Mouse (Mus musculus): ENCODE results near the gene Wiz. TPM values are rescaled to one million over a fixed set of nuclear protein-coding genes. Genes with fewer than 3 reads are reported as not detected.

Gene Wiz
- total and polyA plus RNA-seq, 3 experiments: 1.2 to 25.4 (median 4.4) TPM

- Histone ChIP-seq H3K4me1 (ENCODE audit: control insufficient read depth in 1 of 2, insufficient read depth in 2 of 2) (peaks cover 6 to 16% of the 10 kb centered on the region in 2 experiments), H3K79me2 (replicated peaks; ENCODE audit: control insufficient read depth, extremely low read depth, insufficient read depth, poor library complexity, severe bottlenecking) (peaks cover 13% of the 10 kb centered on the region), H3K9me3 (replicated peaks; ENCODE audit: low read length) (no peaks in the 10 kb centered on the region), H3K27ac (ENCODE audit: insufficient read depth, low read depth) (no peak overlapping the region), H3K9ac (ENCODE audit: insufficient read depth, low read depth) (no peak overlapping the region), H3K4me2 (ENCODE audit: insufficient read depth, low read depth, poor library complexity, severe bottlenecking) (no peak overlapping the region), H3K4me3 (replicated peaks in 1 of 3; ENCODE audit: low read depth in 2 of 3, low read length in 2 of 3, poor library complexity in 1 of 3) (no peak overlapping the region), H3K36me3 (replicated peaks in 1 of 2; ENCODE audit: control insufficient read depth in 1 of 2, insufficient read depth in 1 of 2, low read length in 1 of 2) (peaks cover 0 to 5% of the 10 kb centered on the region in 2 experiments), H3K27me3 (replicated peaks) (no peaks in the 10 kb centered on the region)
- no peak for DNase-seq (ENCODE audit: extremely low read depth)
- no peak for TF ChIP-seq PAX5 (IDR thresholded peaks at IDR 0.05; ENCODE audit: low read length)
- no peak for TF ChIP-seq USF1 (IDR thresholded peaks at IDR 0.05; ENCODE audit: low read depth, low read length)
- TF ChIP-seq ZC3H11A (IDR thresholded peaks at IDR 0.05; ENCODE audit: low read depth, low read length): no peak
- TF ChIP-seq KAT2A (IDR thresholded peaks at IDR 0.05; ENCODE audit: insufficient replicate concordance, low read length): no peak
- TF ChIP-seq JUN (IDR thresholded peaks at IDR 0.05; ENCODE audit: insufficient read depth, low read depth, low read length): no peak
- no peak for TF ChIP-seq MYC (IDR thresholded peaks at IDR 0.05; ENCODE audit: low read depth, low read length)
- TF ChIP-seq BHLHE40 (IDR thresholded peaks at IDR 0.05; ENCODE audit: low read depth, low read length): no peak
- TF ChIP-seq ELF1 (IDR thresholded peaks at IDR 0.05; ENCODE audit: low read depth, low read length): no peak
- TF ChIP-seq MXI1 (IDR thresholded peaks at IDR 0.05; ENCODE audit: low read depth, low read length): no peak
- no peak for TF ChIP-seq SMC3 (IDR thresholded peaks at IDR 0.05; ENCODE audit: low read depth, low read length)
- no peak for TF ChIP-seq ETS1 (conservative IDR thresholded peaks at IDR 0.05; ENCODE audit: low read depth, low read length)
- no peak for TF ChIP-seq MAX (IDR thresholded peaks at IDR 0.05; ENCODE audit: low read length)
- no peak for TF ChIP-seq ZMIZ1 (IDR thresholded peaks at IDR 0.05; ENCODE audit: low read depth, low read length)
- no peak for TF ChIP-seq NELFE (IDR thresholded peaks at IDR 0.05; ENCODE audit: low read depth, low read length)
- dilution Hi-C loops (cut with MboI; ENCODE audit: extremely low pct_ligation_motif_present, extremely low pct_unique_long_range_greater_than_20kb, low sequenced_read_pairs) (no loop called here), in situ Hi-C loops (cut with MboI; ENCODE audit: low pct_ligation_motif_present, low pct_unique_long_range_greater_than_20kb, low sequenced_read_pairs) (no loop called here)
These were observed 21.5 kb downstream of the Wiz start for GRCm38 (mm10) chr17:32367706-32368105.

GRCm38 (mm10) chr17:32365296-32365695, 23.9 kb downstream of the Wiz start:
- peaks cover 22% of the 10 kb centered on the region for H3K79me2 ChIP-seq (replicated peaks; ENCODE audit: control insufficient read depth, extremely low read depth, insufficient read depth, poor library complexity, severe bottlenecking)
- H3K36me3 ChIP-seq (replicated peaks in 1 of 2; ENCODE audit: control insufficient read depth in 1 of 2, insufficient read depth in 1 of 2, low read length in 1 of 2): peaks cover 15 to 29% of the 10 kb centered on the region in 2 experiments
- no peak for TF ChIP-seq ETS1 (conservative IDR thresholded peaks at IDR 0.05; ENCODE audit: low read depth, low read length)
- no peak for TF ChIP-seq MEF2A (IDR thresholded peaks at IDR 0.05; ENCODE audit: borderline replicate concordance, low read depth, low read length)
- no peak for TF ChIP-seq SMC3 (IDR thresholded peaks at IDR 0.05; ENCODE audit: low read depth, low read length)
- no peak for TF ChIP-seq TBP (conservative IDR thresholded peaks at IDR 0.05; ENCODE audit: low read depth, low read length)
- no peak for TF ChIP-seq E2F4 (IDR thresholded peaks at IDR 0.05; ENCODE audit: insufficient replicate concordance, low read depth, low read length)
- no peak for TF ChIP-seq RCOR1 (conservative IDR thresholded peaks at IDR 0.05; ENCODE audit: low read depth, low read length)
- no peak for TF ChIP-seq ELF1 (IDR thresholded peaks at IDR 0.05; ENCODE audit: low read depth, low read length)
- no peak for TF ChIP-seq ZNF384 (IDR thresholded peaks at IDR 0.05; ENCODE audit: low read depth, low read length)
- TF ChIP-seq POLR2A (IDR thresholded peaks at IDR 0.05; ENCODE audit: low read depth, low read length): no peak
- no peak for TF ChIP-seq UBTF (IDR thresholded peaks at IDR 0.05; ENCODE audit: low read depth, low read length)
- no peak for TF ChIP-seq NELFE (IDR thresholded peaks at IDR 0.05; ENCODE audit: low read depth, low read length)
- TF ChIP-seq TCF12 (IDR thresholded peaks at IDR 0.05; ENCODE audit: low read depth, low read length): no peak
- no peak for TF ChIP-seq JUND (conservative IDR thresholded peaks at IDR 0.05; ENCODE audit: low read depth, low read length)
- no peak for TF ChIP-seq IRF4 (IDR thresholded peaks at IDR 0.05; ENCODE audit: low read depth, low read length)
- TF ChIP-seq POLR2AphosphoS2 (IDR thresholded peaks at IDR 0.05; ENCODE audit: low read depth, low read length): no peak
- no peak for TF ChIP-seq NRF1 (IDR thresholded peaks at IDR 0.05; ENCODE audit: low read depth, low read length)
- TF ChIP-seq ZC3H11A (IDR thresholded peaks at IDR 0.05; ENCODE audit: low read depth, low read length): no peak
- no peak for TF ChIP-seq MAZ (IDR thresholded peaks at IDR 0.05; ENCODE audit: low read depth, low read length)
- H3K9me3 ChIP-seq (replicated peaks; ENCODE audit: low read length): no peaks in the 10 kb centered on the region
- H3K9ac ChIP-seq (ENCODE audit: insufficient read depth, low read depth): no peak overlapping the region
- no peaks in the 10 kb centered on the region for H3K27me3 ChIP-seq (replicated peaks)
- no peak overlapping the region for H3K27ac ChIP-seq (ENCODE audit: insufficient read depth, low read depth)
- peak overlapping the region; percentile 72 for H3K4me2 ChIP-seq (ENCODE audit: insufficient read depth, low read depth, poor library complexity, severe bottlenecking)
- in situ Hi-C loops (cut with MboI; ENCODE audit: low pct_ligation_motif_present, low pct_unique_long_range_greater_than_20kb, low sequenced_read_pairs) (no loop called here), dilution Hi-C loops (cut with MboI; ENCODE audit: extremely low pct_ligation_motif_present, extremely low pct_unique_long_range_greater_than_20kb, low sequenced_read_pairs) (no loop called here)
- peaks cover 9 to 24% of the 10 kb centered on the region in 2 experiments for H3K4me1 ChIP-seq (ENCODE audit: control insufficient read depth in 1 of 2, insufficient read depth in 2 of 2)
- DNase-seq (ENCODE audit: extremely low read depth): no peak
- H3K4me3 ChIP-seq (replicated peaks in 1 of 3; ENCODE audit: low read depth in 2 of 3, low read length in 2 of 3, poor library complexity in 1 of 3): no peak overlapping the region

Data from CH12.LX (cell line).